Mouse (Mus musculus) left cerebral cortex, postnatal 14 days (tissue): ENCODE results near the gene A930004D18Rik. TPM values are rescaled to one million over a fixed set of nuclear protein-coding genes. Genes with fewer than 3 reads are reported as not detected.

Experiments used
- DNase-seq, 2 experiments: peaks; one replicate each; pipeline ENCODE4 v3.0.0; 2021 to 2022; ENCODE audit warnings: low spot score in 2 of 2, mixed read lengths in 1 of 2
- intact Hi-C: fragments of 180-260 bp; cut with DNase I; formaldehyde crosslinking; loops from one replicate; pipeline ENCODE4 v1.15.1; 2025
- total RNA-seq, 2 experiments: library from RNA; stranded (reverse); gene quantifications; 2 replicates each; pipeline ENCODE4 v1.2.3; 2021

A930004D18Rik gene
- total RNA-seq, 2 experiments from 2014 or later: 1.5 to 1.6 TPM

DNA sequence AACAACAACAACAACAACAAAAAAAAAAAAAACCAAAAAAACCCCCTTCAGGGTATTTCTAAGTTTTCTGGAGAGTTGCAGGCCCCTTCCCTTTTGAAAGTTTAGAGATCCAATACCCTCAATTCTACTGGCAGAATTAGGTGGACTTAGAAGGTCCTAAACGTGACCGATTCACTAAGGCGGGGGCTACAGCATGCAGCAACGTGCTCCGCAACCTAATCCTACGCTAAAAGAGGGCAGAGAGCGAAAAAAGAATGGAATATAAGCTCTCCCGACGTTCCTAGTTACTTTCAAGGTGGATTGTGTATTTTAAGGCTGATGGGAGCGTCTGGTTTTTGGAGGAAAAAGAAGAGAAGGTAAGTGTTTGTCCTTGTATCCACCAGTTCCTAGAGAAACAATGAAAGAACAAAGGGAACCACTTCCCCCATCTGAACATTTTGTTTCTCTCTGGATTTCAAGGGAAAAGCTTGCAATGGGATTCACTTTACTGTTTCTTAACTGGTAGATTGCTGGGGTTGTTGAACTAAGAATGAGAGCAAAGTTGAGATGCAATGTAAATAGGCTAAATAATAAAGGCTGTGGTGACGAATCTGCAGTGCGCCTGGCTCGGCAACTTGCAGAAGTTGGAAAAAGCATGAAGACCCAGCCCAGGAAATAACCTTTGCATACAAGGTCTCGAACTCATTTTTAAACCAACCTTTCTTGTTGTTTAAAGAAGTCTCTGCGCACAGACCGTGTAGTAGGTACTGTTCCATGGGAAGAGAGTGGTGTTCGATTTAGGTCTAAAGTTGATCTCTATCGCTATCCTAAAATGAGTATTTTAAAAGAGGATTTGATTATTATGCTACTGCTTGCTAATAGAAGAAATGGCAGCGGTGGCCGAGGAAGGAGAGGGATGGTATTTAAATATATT, 17.7 kb upstream of the A930004D18Rik start, which contains the start of gene Mllt10:
Gene Mllt10 (plus strand): TSS at position 222 of the 913 bp plus-strand sequence.
- no peak for DNase-seq
- intact Hi-C loops: no loop called here

GRCm38 (mm10) chr2:18053951-18054530, 16.5 kb upstream of the A930004D18Rik start:
- intact Hi-C loops: no loop called here
- DNase-seq: peak in 1 of 2 experiments; percentile 43

DNA sequence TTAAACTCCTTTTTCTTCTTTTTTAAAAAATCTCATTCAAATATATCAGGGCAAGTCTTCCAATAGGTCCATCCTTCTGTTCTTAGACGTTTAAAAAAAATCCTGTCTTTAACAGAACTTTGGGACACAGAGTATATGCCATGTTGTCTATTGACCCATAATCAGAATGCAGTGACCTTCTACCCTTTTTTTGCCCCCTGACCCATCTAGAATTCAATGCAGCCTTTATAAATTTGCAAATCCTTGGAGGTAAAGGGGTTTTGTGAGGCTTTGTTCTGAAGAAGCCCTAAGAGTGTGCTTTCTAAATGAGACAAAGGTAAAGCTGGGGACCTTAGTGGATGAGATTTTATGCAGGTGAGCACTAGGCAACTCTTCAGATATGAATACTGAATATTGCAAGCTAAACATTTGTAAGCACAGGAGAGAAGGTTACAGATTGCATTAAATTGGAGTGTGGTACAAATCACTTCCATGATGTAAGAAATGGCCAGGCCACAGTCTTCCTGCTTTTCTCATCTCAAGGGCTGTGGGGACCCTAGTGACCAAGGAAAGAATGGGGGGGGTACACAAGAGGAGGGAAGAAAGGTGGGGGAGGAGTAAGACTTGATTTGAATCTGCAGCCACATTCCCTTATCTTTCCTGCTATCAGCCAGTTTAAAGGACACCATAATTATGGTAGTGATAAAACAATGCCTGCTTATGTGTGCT, 15.9 kb upstream of the A930004D18Rik start:
- intact Hi-C loops: no loop called here
- DNase-seq: no peak

GRCm38 (mm10) chr2:18052581-18052980, 15.0 kb upstream of the A930004D18Rik start:
- intact Hi-C loops: no loop called here

GRCm38 (mm10) chr2:18051831-18052170, 14.3 kb upstream of the A930004D18Rik start:
- no peak for DNase-seq
- intact Hi-C loops: no loop called here

More at GRCm38 (mm10) chr2:18052581-18052980, 15.0 kb upstream of the A930004D18Rik start:
- no peak for DNase-seq

- intact Hi-C loops: no loop called here
Observed at GRCm38 (mm10) chr2:18051026-18051830, 13.7 kb upstream of the A930004D18Rik start.

DNA sequence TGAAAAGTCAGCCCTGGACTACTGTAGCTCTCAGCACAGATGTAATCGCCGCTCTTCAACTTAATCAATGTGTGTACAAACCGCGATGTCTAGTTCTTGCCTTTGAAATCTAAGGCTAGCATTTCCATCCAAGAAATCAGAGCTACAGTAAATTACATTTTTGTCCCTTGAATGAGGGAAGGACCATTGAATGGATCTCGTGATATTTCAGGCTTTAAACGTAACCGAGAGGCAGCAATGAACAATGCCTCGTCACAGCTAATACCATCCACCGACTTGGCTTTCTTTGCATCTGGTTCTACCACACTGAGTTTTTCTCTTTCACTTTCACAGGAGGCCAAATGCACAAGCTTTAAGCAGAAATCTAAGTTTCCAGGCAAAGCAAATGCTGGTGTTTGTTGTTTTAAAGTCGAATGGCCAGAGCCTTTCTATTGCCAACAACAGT, 13.0 kb upstream of the A930004D18Rik start:
- DNase-seq: no peak
- intact Hi-C loops: no loop called here

More at GRCm38 (mm10) chr2:18051026-18051830, 13.7 kb upstream of the A930004D18Rik start:
- DNase-seq: no peak

GRCm38 (mm10) chr2:18050018-18050417, 12.5 kb upstream of the A930004D18Rik start:
- no peak for DNase-seq
- intact Hi-C loops: no loop called here

DNA sequence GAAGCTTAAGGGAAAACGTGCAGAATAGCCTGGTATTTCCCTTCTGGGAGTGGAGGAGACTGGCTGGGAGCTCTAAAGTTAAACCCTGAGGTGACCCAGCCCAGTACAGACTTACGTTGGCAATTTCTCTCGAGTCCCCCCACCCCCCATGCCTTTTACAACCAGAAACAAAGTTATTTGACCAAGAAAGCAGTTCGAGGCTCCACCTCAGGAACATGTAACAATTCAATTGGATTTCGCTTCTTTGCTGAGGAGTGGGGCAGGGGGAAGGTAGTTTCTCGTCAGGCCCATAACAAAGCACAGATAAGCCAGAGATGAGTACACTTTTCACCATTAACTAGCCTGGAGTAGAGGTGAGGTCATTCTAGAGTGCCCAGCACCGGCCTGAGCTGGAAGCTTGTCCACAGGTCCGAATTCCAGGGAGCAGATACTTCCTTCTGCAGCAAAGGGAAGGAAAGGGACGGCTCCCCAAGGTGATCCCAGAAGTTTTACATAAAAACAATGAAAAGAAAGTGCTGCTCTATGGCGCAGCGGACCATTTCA, 11.8 kb upstream of the A930004D18Rik start:
- no peak for DNase-seq
- intact Hi-C loops: loop anchor here (5.0 to 10.0 kb wide), 2 partner anchors 625 to 628 kb away; partner anchors contain the start of gene Bmi1

DNA sequence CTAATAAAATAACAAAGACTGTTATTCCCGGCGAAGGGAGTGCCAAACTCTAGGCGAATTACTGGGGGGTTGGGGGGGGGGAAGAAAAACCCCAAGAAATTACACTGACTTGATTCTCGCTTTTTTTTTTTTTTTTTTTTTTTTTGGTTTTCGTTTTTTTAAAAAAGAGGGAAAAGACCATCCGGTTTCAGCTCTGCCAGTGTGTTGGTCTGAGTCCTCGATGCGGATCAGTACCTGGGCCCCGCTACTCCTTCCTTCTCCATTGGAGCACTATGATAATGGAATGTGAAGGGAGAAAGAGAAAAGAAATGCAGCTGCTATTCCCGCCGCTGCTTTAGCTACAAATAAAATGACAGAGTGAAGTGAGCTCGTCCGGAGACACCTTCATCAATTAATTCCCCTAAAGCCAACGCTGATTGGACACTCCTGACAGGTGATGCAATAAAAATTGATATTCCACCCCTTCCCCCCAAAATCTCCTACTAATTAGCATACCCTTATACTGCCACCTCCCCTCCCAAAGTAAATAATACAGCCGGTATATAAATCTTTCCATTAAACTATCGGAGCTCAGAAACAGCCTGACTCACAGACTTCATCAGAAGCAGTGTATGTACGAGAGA, 11.0 kb upstream of the A930004D18Rik start, which contains the start of gene Skida1:
Gene Skida1 (minus strand): TSS at position 599 of the 623 bp plus-strand sequence.
- intact Hi-C loops: loop anchor here (5.0 to 10.0 kb wide), 2 partner anchors 624 to 629 kb away; partner anchors contain the start of gene Bmi1
- peak in 1 of 2 experiments; percentile 31 for DNase-seq

- peak; percentile 64 to 68 for DNase-seq
- intact Hi-C loops: loop anchor here (5.0 to 10.0 kb wide), 2 partner anchors 623 to 629 kb away; partner anchors contain the start of gene Bmi1
Observed at GRCm38 (mm10) chr2:18047646-18048452, 10.3 kb upstream of the A930004D18Rik start.

- peak; percentile 68 to 71 for DNase-seq
- intact Hi-C loops: loop anchor here (5.0 to 10.0 kb wide), 2 partner anchors 622 to 630 kb away; partner anchors contain the start of gene Bmi1
Observed at GRCm38 (mm10) chr2:18046758-18047645, 9.5 kb upstream of the A930004D18Rik start.

- intact Hi-C loops: loop anchor here (5.0 to 10.0 kb wide), 2 partner anchors 621 to 631 kb away; partner anchors contain the start of gene Bmi1
- DNase-seq: no peak
Observed at GRCm38 (mm10) chr2:18046186-18046585, 8.6 kb upstream of the A930004D18Rik start.

- no peak for DNase-seq
- intact Hi-C loops: loop anchor here (5.0 to 10.0 kb wide), 2 partner anchors 621 to 632 kb away; partner anchors contain the start of gene Bmi1
Observed at GRCm38 (mm10) chr2:18045781-18046181, 8.2 kb upstream of the A930004D18Rik start.

DNA sequence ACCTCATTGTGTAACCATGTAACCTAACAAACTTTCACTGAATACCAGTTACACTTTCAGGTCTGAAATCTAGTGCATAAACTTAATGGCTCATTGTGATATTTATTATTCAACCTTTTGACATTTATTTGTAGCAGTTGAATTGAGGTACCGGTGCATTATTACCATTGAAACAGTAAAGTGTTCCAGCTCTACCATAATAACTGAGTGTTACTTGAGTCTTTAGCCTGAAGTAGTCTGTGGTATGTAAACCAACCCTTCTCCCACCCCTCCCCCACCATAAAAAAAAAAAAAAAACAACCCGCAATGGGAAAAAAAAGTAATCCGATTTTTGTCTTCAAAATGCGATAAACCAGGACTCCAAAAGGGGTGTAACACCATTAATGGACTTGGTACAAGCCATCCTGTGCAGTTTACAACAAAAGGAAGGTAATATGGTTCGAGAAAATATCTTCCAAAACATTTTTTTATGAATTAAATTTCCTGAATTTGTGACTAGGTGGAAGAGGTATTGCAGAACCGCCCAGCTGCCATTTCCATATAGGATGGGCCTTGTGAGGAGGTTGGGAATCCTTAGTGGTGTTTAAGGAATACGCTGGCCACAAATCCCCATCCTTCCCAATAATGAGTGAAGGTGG, 7.7 kb upstream of the A930004D18Rik start:
- intact Hi-C loops: loop anchor here (5.0 to 10.0 kb wide), 2 partner anchors 620 to 632 kb away; partner anchors contain the start of gene Bmi1

More for the DNA sequence above, 7.7 kb upstream of the A930004D18Rik start:
- DNase-seq: no peak
